ENCODE assay signal across 8 mouse cellular contexts in genomic region chr2:27886148-27886551, GRCm38 (mm10). TPM values are rescaled to one million over a fixed set of nuclear protein-coding genes. Genes with fewer than 3 reads are reported as not detected.
DNase-seq lines count a peak whose midpoint lies in the region; ATAC-seq lines count a peak whose summit lies in the region.

Col5a1 (plus strand) TSS chr2:27886425.

- peak within 1 kb of the TSS; percentile 81 for H3K9ac ChIP-seq in kidney, embryonic 14.5 days (ENCODE audit: low read depth, low read length)

- H3K27ac ChIP-seq in embryonic facial prominence, embryonic 10.5 days (replicated peaks): peak within 1 kb of the TSS; percentile 90
- H3K27ac ChIP-seq in heart, embryonic 10.5 days: peak within 1 kb of the TSS; percentile 93
- H3K27ac ChIP-seq in kidney, embryonic 14.5 days (ENCODE audit: low read depth, low read length): peak within 1 kb of the TSS; percentile 72

- H3K9me3 ChIP-seq in embryonic facial prominence, embryonic 10.5 days: no peaks in the 10 kb centered on the region
- H3K9me3 ChIP-seq in heart, embryonic 10.5 days: no peaks in the 10 kb centered on the region
- no peaks in the 10 kb centered on the region for H3K9me3 ChIP-seq in kidney, embryonic 14.5 days (ENCODE audit: control insufficient read depth, low read length)

- under 1% methylated on average over 45 of the region's 45 CpGs for WGBS in embryonic facial prominence, embryonic 10.5 days
- WGBS in heart, embryonic 10.5 days: under 1% methylated on average over 44 of the region's 45 CpGs
- WGBS in kidney, embryonic 14.5 days: under 1% methylated on average over 41 of the region's 45 CpGs

- H3K4me2 ChIP-seq in kidney, embryonic 14.5 days (replicated peaks; ENCODE audit: low read depth, low read length): peak within 1 kb of the TSS; percentile 94

- H3K4me3 ChIP-seq in embryonic facial prominence, embryonic 10.5 days: peak within 1 kb of the TSS; percentile 80
- H3K4me3 ChIP-seq in heart, embryonic 10.5 days: peak within 1 kb of the TSS; percentile 79
- peak within 1 kb of the TSS; percentile 73 for H3K4me3 ChIP-seq in kidney, embryonic 14.5 days (ENCODE audit: low read length)

- H3K36me3 ChIP-seq in embryonic facial prominence, embryonic 10.5 days (replicated peaks): no peaks in the 10 kb centered on the region
- no peaks in the 10 kb centered on the region for H3K36me3 ChIP-seq in heart, embryonic 10.5 days
- H3K36me3 ChIP-seq in kidney, embryonic 14.5 days (ENCODE audit: control insufficient read depth, insufficient read depth, low read length): no peaks in the 10 kb centered on the region

- H3K4me1 ChIP-seq in embryonic facial prominence, embryonic 10.5 days: peaks cover 53% of the 10 kb centered on the region
- peaks cover 61% of the 10 kb centered on the region for H3K4me1 ChIP-seq in heart, embryonic 10.5 days
- peaks cover 12% of the 10 kb centered on the region; the same call in 1 of the 2 replicates for H3K4me1 ChIP-seq in kidney, embryonic 14.5 days (ENCODE audit: control insufficient read depth, insufficient read depth, low read length)

- ATAC-seq in kidney, embryonic 14.5 days (ENCODE audit: low FRiP score, low TSS enrichment): peak; percentile 90

- DNase-seq in right cerebral cortex, adult 18-20 months: peak; percentile 24
- DNase-seq in right cerebral cortex, postnatal 36 days (ENCODE audit: low spot score in 2 of 2): no peak
- peak; percentile 96 for DNase-seq in embryonic facial prominence, embryonic 10.5 days (ENCODE audit: low spot score)
- DNase-seq in heart, embryonic 10.5 days (ENCODE audit: low spot score): peak; percentile 93
- DNase-seq in lung, postnatal 10 days: peak; percentile 94
- DNase-seq in right cerebral cortex, postnatal 25 days: peak; percentile 57
- DNase-seq in c-Kit-positive CD71-positive TER-119-positive erythroid progenitor cells, embryonic 14.5 days (ENCODE audit: low spot score): no peak

- H3K27me3 ChIP-seq in embryonic facial prominence, embryonic 10.5 days (replicated peaks; ENCODE audit: low read depth, poor library complexity, severe bottlenecking): peaks cover 44% of the 10 kb centered on the region
- peaks cover 16% of the 10 kb centered on the region; the same call in 1 of the 2 replicates for H3K27me3 ChIP-seq in heart, embryonic 10.5 days (ENCODE audit: insufficient read depth, poor library complexity, severe bottlenecking)
- H3K27me3 ChIP-seq in kidney, embryonic 14.5 days (ENCODE audit: control insufficient read depth, insufficient read depth, low read length): 0 out of 2 replicates have a peak, but pooled peaks cover 3% of the 10 kb centered on the region

RNA-seq across cellular contexts. Expression of gene Col5a1, which starts in this region (rescaled TPM):
- polyA plus RNA-seq in embryonic facial prominence, embryonic 10.5 days (2016; fragmentation: Nextera tagmentation; extraction: Ambion mirVana): 16.5 and 19.3 TPM in 2 replicates
- polyA plus RNA-seq in heart, embryonic 10.5 days (2016; fragmentation: Nextera tagmentation; extraction: Ambion mirVana): 31.3 and 37.4 TPM in 2 replicates
- polyA plus RNA-seq in kidney, embryonic 14.5 days (2014; fragmentation: Nextera tagmentation; extraction: Ambion mirVana): 41.9 and 42.3 TPM in 2 replicates

Comparison
In these comparisons a context has a peak if more than half of its experiments do, and no peak if none do; other contexts are left out.
1. DNase-seq: peak in right cerebral cortex, adult 18-20 months (single experiment), embryonic facial prominence, embryonic 10.5 days (single experiment), heart, embryonic 10.5 days (single experiment), lung, postnatal 10 days (single experiment) and right cerebral cortex, postnatal 25 days (single experiment); none in right cerebral cortex, postnatal 36 days (0 of 2) and c-Kit-positive CD71-positive TER-119-positive erythroid progenitor cells, embryonic 14.5 days (single experiment).
2. Peak in every context shown above with its lines, with median percentiles within 50 percentile points of each other: H3K27ac ChIP-seq and H3K4me3 ChIP-seq.